Mouse (Mus musculus) olfactory bulb, adult 2 months (tissue): ENCODE measurements around the gene Mpzl1. TPM values are rescaled to one million over a fixed set of nuclear protein-coding genes. Genes with fewer than 3 reads are reported as not detected.

Experiments used
- H3K27ac ChIP-seq: fragments of 200-500 bp; 2 replicates; pipeline ENCODE4 v1.5.1; 2012; ENCODE audit warnings: low read depth, low read length; ENCODE audit not compliant: insufficient read depth
- H3K4me1 ChIP-seq: fragments of 200-500 bp; 2 replicates; pipeline ENCODE4 v1.6.1; 2012; ENCODE audit warnings: low read length; ENCODE audit not compliant: control insufficient read depth, insufficient read depth
- H3K4me3 ChIP-seq: fragments of 200-500 bp; 2 replicates; pipeline ENCODE4 v1.5.1; 2012; ENCODE audit warnings: mild to moderate bottlenecking, low read depth, low read length, moderate library complexity; ENCODE audit not compliant: insufficient read depth
- CTCF ChIP-seq: fragments of 200-500 bp; IDR thresholded peaks from 2 replicates; pipeline ENCODE4 v1.5.1; 2012; ENCODE audit warnings: low read depth, mild to moderate bottlenecking, low read length, moderate library complexity; ENCODE audit not compliant: insufficient read depth
- POLR2A ChIP-seq: fragments of 200-500 bp; IDR thresholded peaks from 2 replicates; pipeline ENCODE4 v1.6.1; 2012; ENCODE audit warnings: mild to moderate bottlenecking, low read depth, low read length, moderate library complexity; ENCODE audit not compliant: insufficient read depth
- WGBS: fragments of 180-500 bp; shearing (Covaris S2); methylation state at CpG from one replicate; pipeline ENCODE4 v1.1.7; 2018; 5-methylcytosine and 5-hydroxymethylcytosine counted together
- polyA plus RNA-seq: library from polyadenylated mRNA; stranded (reverse); fragments of >200 nt; gene quantifications from 2 replicates; pipeline ENCODE4 v1.2.4, GENCODE M21; 2012; ENCODE audit warnings: low replicate concordance; ENCODE audit not compliant: missing spikeins, insufficient read depth, insufficient read length

Gene Mpzl1
- polyA plus RNA-seq, 1 experiment = not detected

- WGBS = 95% methylated on average over 15 of the region's 15 CpGs
- Histone ChIP-seq H3K27ac (no peak overlapping the region), H3K4me3 (no peak overlapping the region), H3K4me1 (no peaks in the 10 kb centered on the region)
- no peak for TF ChIP-seq POLR2A
- no peak for TF ChIP-seq CTCF
These were observed 39.5 kb downstream of the Mpzl1 start for GRCm38 (mm10) chr1:165594699-165595421.

DNA sequence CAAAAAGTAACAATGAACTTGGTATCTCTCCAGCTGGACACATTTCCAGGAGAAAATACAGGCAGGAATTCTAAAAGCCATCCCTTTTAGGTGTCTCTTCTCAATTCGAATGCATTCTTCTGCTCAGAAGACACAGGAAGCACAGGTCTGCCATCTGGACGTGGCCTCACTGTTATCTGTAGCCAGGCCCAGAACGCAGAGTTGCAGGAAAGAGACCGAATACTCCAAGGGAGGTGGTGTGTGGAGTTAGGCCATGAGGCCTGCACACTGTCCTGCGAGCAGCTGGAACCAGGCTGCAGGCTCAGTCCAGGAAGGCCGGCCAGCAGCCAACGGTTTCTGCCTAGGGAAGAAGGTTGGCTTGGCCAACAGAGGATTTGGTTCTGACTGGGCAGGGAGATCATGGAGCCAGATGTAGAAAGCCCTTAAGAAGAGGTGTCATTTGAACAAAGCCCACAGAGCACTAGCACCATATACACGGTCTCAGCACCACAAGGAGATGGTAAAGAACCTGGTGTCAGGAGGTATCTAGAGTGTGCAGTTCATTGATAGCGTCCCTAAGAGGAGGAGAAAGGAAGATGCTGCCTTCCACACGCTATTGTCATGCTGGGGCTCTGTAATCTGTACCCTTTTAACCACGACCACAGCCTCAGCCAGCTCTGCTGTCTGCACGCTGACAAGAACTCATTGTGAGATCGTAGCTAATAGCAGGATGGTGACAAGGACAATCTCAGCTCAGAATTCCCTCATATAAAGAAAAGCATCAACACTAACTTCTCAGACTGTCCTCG lies 41.8 kb downstream of the Mpzl1 start:
- TF ChIP-seq CTCF = no peak
- no peak overlapping the region for H3K27ac ChIP-seq
- H3K4me3 ChIP-seq = no peak overlapping the region
- H3K4me1 ChIP-seq = peaks cover 9% of the 10 kb centered on the region
- WGBS = 91% methylated on average over 14 of the region's 14 CpGs

DNA sequence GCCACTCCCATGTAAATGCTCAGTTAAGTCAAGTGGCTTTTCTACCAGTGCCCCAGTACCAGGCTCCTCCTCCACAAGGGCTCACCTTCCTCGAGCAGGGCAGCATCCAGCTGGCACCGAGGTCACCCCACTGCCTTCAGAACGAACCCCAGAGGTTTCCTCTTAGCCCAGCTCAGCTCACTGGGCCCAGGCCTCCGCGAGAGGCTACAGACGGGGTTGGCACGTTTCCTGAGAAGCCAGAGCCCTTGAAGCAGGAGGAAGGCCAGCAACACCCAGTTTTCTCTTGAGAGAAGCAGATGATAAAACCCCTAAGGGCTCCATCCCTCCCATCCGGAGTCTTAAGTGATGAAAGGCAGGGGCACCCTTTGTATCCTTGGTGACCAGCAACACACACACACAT lies 43.6 kb downstream of the Mpzl1 start:
- no peak overlapping the region for H3K27ac ChIP-seq
- H3K4me3 ChIP-seq = no peak overlapping the region
- peaks cover 9% of the 10 kb centered on the region for H3K4me1 ChIP-seq
- 61% methylated on average over 8 of the region's 8 CpGs for WGBS
- no peak for TF ChIP-seq POLR2A
- no peak for TF ChIP-seq CTCF

DNA sequence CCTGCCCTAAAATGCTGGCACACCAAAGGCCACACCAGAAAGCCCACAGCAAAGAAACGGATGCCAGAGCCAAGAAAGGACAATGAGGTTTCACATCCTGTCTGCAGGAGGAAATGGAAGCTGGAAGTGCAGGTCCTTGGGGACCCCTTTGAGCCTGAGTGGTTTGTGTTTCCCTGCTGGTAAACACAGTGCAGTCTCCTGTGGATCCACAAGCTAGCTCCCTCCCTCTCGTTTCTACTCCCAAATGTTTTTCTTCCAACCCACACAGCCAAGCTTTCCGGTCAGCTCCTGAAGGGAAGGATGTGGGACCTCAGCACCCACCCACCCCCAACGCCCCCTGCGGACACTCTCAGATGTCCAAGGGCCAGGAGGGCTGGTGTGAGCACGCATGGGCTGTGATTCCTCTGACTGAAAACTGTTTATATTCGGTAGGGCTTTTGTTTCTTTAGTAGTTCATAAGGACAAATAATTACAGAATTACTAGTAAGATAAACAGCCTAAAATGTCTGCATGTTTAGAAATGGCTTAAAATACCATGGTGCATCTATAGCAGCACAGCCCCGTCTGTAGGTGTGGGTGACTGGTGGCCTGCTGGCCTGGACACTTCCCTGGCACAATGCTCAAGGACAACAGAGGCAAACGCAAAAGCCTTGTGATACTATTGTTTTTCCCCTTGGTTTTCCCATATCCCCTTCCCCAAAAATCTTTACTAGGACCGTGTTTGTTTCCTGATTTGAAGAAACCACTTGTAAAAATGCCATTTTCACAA lies 44.9 kb downstream of the Mpzl1 start:
- Histone ChIP-seq H3K4me1 (peaks cover 9% of the 10 kb centered on the region), H3K4me3 (no peak overlapping the region), H3K27ac (no peak overlapping the region)
- TF ChIP-seq POLR2A (no peak), CTCF (no peak)
- WGBS = 46% methylated on average over 10 of the region's 10 CpGs

- Histone ChIP-seq H3K27ac (no peak overlapping the region), H3K4me1 (peaks cover 9% of the 10 kb centered on the region), H3K4me3 (no peak overlapping the region)
- 85% methylated on average over 8 of the region's 8 CpGs for WGBS
- TF ChIP-seq CTCF (no peak), POLR2A (no peak)
These were observed 46.5 kb downstream of the Mpzl1 start for GRCm38 (mm10) chr1:165587845-165588244.

DNA sequence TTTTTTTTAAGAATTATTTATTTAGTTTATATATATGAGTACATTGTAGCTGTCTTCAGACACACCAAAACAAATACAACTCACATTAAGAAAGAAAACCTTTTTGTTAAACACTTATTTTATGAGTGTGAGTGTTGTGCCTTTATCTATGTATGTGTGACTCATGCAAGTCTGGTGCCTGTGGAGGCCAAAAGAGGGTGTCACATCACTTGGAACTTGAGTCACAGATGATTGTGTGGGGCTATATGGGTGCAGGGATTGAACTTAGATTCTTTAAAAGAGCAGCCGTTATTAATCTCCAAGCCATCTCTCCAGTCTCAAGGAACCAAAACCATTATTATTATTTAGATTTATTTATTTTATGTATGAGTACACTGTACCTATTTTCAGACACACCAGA lies 48.0 kb downstream of the Mpzl1 start:
- peaks cover 9% of the 10 kb centered on the region for H3K4me1 ChIP-seq
- TF ChIP-seq POLR2A = no peak
- no peak for TF ChIP-seq CTCF
- 44% methylated on average over 1 of the region's 1 CpGs for WGBS
- no peak overlapping the region for H3K27ac ChIP-seq
- no peak overlapping the region for H3K4me3 ChIP-seq

- Histone ChIP-seq H3K4me3 (no peak overlapping the region), H3K4me1 (peaks cover 9% of the 10 kb centered on the region), H3K27ac (no peak overlapping the region)
- TF ChIP-seq CTCF (no peak), POLR2A (no peak)
- 81% methylated on average over 14 of the region's 14 CpGs for WGBS
These were observed 48.8 kb downstream of the Mpzl1 start for GRCm38 (mm10) chr1:165585389-165586104.

GRCm38 (mm10) chr1:165583529-165584184 lies 50.7 kb downstream of the Mpzl1 start:
- H3K4me1 ChIP-seq = no peaks in the 10 kb centered on the region
- no peak overlapping the region for H3K27ac ChIP-seq
- TF ChIP-seq CTCF = peak; percentile 75
- TF ChIP-seq POLR2A = no peak
- WGBS = 35% methylated on average over 12 of the region's 12 CpGs
- no peak overlapping the region for H3K4me3 ChIP-seq
